Mouse (Mus musculus): ENCODE results near the gene Omp. TPM values are rescaled to one million over a fixed set of nuclear protein-coding genes. Genes with fewer than 3 reads are reported as not detected.

The Omp gene
- total RNA-seq, 1 experiment from 2014 or later: 1.4 TPM

DNA sequence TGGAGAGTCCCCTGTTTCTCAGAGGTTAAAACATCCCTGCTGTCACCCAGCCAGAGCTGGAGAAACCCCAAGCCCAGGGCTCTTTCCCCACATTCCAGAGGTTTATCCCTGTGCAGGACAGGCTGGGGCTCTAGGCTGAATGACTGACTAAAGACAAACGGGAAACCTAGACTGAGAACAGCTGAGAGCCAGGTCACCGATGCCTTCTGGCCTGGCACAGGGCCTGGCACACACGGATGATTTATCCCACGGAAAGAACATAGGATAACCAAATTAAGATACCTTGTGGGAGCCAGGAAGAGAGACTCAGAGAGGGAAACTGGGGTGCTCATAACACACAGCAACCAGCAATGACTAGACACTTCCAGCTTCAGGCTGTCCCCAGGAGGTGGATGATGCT lies 35.5 kb downstream of the Omp start:
- ATAC-seq (ENCODE audit: extremely low read depth, insufficient number of reproducible peaks, low FRiP score, poor library complexity, severe bottlenecking): no peak

DNA sequence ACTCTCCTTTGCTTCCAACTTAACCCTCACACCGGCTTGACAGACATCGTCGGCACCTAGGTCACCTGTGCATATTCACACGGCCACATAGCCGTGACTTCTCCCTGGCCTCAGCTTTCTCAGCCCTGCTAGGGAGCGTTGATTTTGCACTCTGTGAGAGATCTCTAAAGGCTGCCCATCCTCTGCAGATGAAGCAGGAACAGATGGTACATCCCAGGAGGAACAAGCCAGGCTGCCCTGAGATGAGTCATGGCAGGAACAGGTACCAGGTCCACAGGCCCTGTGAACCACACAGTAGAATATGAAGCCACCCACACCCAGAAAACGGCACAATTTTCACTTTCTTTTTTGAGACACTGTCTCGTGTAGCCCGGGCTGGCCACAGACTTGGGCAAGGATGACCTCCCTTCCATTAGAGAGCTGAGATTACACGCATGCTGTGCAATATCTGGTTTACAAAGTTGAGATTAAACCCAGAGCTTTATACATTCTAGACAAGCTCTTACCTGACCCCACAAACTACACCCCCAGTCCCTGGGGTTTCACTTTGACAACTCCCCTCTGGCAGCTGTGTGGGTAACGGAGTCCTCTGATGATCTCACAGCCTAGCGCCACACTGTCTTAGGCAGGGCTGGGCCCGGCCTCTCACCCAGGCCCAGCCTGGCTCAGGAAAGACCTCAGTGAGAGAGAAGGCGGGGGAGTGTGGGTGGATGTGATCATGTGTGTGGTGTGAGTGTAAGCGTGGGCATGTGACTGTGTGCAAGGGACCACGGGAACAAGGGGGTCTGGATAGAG lies 36.5 kb downstream of the Omp start:
- ATAC-seq (ENCODE audit: extremely low read depth, insufficient number of reproducible peaks, low FRiP score, poor library complexity, severe bottlenecking): peak; percentile 35

DNA sequence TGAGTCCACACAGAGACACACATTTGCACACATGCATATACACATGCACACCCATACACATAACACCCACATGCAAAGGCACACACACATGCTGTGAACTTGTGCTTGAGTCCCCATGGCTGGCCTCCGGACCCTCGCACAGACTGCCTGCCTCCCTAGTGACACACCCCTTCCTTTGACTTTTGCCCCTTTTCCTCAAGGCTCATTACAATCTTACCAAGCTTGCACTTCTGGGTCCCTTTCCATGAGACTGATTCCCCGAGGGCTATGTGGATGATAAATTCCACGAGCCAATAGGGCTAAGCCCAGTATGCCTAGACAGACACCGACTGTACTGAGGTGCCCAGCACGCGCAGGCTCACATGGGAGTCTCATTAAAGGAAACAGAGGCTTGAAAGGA lies 39.0 kb downstream of the Omp start:
- ATAC-seq (ENCODE audit: extremely low read depth, insufficient number of reproducible peaks, low FRiP score, poor library complexity, severe bottlenecking): no peak

DNA sequence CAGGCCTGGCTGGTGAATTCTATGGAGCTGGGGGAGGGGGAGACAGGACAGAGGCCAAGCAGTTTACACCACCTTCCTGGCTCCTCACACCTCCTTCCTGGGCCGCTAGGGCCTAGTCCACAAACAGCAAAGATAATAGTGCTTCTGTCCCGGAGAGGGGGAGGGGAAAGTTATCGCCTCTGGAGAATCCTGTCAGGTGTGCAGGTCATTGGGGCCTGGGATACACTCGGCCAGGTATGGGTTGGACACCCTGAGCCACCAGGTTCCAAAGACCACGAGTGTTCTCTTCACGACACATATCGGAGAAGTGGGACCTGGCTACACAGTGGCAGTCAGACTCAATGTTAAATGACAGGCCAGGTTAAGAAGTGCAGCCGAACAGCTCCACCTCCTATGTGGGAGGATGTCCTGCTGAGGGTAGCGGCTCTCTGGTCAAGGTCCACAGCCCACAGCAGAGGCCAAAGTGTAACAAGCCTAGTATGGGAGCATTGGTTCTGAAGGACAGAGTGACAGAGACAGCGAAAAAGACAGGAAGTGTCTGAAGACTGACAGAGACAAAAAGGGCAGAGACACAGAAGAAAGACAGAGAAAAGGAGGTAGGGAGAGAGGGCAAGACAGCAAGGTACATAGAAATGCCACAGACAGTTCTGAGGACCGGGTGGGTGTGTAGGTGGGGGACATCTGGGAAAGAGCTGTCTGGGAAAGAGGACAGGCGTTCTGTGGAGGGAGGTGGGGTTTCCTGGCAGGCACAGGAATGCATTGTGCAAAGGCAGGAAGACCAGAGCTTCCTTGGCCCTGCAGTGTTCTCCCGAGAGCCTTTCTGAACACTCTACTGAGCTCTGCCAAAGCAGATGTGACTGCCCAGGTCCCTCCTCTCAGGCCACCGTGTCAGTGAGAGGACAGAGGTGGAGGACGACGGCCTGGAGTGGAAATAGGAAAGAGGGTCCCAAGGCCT lies 40.5 kb downstream of the Omp start:
- ATAC-seq (ENCODE audit: extremely low read depth, insufficient number of reproducible peaks, low FRiP score, poor library complexity, severe bottlenecking): no peak

DNA sequence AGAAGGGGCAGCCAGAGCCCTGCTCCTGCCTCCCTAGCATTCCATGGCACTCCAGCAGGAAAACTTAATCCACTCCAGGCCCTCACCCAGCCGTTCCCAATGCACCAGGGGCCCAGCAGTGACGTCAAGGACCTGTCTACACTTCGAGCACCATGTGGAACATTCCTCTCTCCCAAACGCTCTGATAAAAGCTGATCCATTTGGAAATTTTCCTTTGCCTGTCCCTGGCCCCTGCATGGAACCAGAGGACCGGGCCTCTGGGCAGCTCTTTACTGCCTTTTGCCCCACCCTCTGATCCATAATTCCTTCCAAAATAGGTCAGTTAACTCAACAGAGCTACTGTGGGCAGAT lies 41.4 kb downstream of the Omp start:
- ATAC-seq (ENCODE audit: extremely low read depth, insufficient number of reproducible peaks, low FRiP score, poor library complexity, severe bottlenecking): no peak

DNA sequence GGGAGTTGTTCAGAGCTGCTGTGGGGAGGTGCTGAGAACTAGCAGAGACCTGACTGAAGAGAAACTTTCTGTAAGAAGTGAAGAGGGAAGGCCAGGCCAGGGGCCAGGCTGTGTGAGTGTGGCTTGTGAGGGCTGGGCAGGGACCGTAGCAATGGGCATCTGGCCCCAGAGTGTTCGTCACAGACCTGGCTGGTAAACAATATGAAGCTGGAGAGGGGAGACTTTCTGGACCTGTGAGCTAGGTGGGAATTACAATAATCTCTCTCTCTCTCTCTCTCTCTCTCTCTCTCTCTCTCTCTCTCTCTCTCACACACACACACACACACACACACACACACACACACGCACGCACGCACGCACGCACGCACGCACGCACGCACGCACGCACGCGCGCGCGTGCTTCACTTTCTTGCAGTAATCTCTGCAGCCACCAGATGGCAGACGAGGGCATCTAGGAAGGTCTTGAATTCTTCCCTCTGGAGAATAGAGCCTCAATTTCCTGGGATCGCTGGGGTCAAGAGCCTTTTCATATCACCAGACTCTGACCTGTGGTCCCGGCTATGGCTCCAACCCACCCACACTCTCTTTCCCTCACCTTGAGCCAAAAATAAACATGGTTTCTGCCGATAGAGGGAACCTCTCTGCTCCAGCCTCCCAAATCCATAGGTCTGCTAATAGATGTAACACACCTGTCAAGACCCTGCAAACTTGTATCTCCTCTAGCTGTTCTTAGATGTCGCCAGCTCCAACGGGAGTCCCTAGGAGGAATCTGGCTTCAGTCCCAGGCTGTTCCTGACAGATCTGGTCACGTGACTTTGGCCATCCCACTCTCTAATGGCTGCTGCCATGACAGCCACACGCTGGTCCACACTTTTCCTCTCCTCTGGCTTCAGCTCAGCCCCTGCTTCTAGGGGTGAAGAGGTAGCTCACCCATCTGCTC lies 42.0 kb downstream of the Omp start:
- peak; percentile 53 for ATAC-seq (ENCODE audit: extremely low read depth, insufficient number of reproducible peaks, low FRiP score, poor library complexity, severe bottlenecking)

DNA sequence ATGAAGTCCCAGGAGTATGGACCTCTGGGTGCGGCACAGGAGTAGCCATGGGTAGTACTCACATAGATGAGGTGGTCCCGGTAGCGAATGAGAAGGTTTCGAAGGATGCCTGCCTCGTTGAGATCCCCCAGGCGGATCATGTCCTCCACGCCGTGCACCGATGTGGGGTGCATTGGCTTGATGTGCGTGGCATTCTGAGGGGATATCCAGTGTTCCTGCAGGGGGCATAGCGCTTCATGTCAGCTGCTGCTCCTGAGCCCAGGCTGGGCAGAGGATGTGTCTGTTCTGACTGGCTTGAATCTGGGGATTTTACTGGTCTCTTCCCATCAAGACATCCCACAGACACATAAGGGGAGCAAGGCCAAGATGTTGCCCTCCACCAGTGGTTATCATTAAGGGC lies 42.8 kb downstream of the Omp start:
- no peak for ATAC-seq (ENCODE audit: extremely low read depth, insufficient number of reproducible peaks, low FRiP score, poor library complexity, severe bottlenecking)

DNA sequence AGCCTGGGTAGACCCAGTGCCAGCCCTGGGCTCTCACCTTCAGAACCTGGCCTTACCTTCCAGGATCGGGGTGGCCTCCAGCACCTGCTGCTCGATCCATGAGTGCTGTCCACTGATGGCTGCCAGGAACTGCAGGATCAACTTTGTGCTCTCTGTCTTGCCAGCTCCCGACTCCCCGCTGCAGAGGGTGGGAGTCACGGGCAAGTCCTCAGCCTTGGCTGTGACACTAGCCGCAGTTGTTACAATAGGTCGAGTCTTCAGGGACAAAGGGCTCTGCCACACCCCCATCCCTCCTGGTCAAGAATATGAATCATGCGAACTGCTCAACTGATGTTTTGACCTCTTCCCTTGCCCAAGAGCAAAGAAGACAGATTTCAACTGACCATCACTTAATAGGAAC lies 47.7 kb downstream of the Omp start:
- ATAC-seq (ENCODE audit: extremely low read depth, insufficient number of reproducible peaks, low FRiP score, poor library complexity, severe bottlenecking): no peak

DNA sequence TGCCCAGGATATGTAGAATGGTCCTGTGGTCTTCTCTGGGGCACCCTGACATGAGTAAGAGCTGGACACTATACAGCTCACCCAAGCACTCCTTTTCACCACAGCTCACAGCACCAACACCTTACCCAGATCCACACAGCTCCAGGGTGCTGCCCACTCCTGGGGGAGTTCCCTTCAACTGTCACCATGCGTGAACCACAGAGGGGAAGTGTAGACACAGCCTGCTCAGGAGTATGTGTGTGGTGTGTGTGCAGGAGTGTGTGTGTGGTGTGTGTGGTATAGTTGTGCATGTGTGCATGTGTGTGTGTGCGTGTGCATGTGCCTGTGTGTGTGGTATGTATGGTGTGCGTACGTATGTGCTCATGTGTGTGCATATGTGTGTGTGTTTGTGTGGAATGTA lies 49.5 kb downstream of the Omp start:
- ATAC-seq (ENCODE audit: extremely low read depth, insufficient number of reproducible peaks, low FRiP score, poor library complexity, severe bottlenecking): no peak

Other genes with a start within 250 kb of the Omp start
- not detected in 2 replicates for gene Gdpd4, start 225.5 kb downstream of the Omp start, total RNA-seq (2017)
- gene Myo7a, start 26.0 kb downstream of the Omp start, total RNA-seq (2017): 11.0 and 12.6 TPM in 2 replicates
- 7.6 and 11.2 TPM in 2 replicates for gene Capn5, start 32.8 kb upstream of the Omp start, total RNA-seq (2017)
- not detected in 2 replicates for gene B3gnt6, start 54.0 kb upstream of the Omp start, total RNA-seq (2017)
- 7.4 and 9.8 TPM in 2 replicates for gene Acer3, start 175.7 kb upstream of the Omp start, total RNA-seq (2017)
- gene Tsku, start 215.8 kb upstream of the Omp start, total RNA-seq (2017): not detected in 2 replicates